Mouse (Mus musculus) urinary bladder, adult 18-20 months (tissue): ENCODE measurements around the gene Barx2.

ENCODE experiments used
- DNase-seq, 2 experiments: peaks; one replicate each; pipeline ENCODE4 v3.0.0; 2022; ENCODE audit warnings: low spot score in 2 of 2, mixed read lengths in 2 of 2

Gene Barx2

DNA sequence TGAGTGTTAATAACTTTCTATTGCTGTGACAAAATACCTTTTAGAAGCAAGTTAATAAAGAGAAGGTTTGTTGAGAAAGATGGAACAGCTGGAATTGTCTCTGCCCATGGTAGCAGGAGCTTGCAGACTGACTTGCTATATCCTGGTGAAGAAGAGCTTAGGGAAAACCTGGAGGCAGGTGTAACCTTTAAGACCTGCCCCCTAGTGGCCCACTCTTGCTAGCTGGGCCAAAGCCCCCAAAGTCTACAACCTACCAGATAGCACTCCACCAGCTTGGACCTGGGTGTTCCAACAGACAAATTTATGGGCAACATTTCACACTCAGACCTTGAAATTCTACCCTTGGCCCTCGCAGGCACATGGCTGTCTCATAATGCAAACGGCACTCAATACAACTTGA is 104.5 kb downstream of the Barx2 start:
- no peak for DNase-seq

DNA sequence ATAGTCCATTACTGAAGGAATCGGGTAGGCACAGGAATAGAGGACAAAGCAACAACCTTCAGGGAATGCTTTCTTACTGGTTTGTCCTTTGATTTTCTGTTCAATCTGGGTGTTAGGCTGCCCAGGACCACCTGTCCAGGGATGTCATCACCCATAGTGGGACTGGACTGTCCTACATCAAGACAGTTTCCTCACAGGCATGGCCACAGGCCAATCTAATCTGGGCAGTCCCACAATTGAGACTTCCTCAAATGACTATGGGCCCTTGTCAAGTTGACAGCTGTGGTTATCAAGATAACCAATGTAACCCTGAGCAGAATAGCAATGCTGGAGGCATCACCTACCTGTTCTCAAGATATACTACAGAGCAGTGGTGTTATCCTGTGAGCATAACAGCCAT is 110.6 kb downstream of the Barx2 start:
- no peak for DNase-seq
